Mouse (Mus musculus) retina, embryonic 14.5 days (tissue): ENCODE results near the gene Gm10283.
"Not testable (repeated sequence)": the region's sequence is repeated elsewhere in the genome, so short reads cannot be mapped to it uniquely, and the experiment has no call there.

Experiments used
- DNase-seq: peaks from one replicate; pipeline ENCODE4 v3.0.0-alpha.2; 2015; ENCODE audit warnings: low spot score

The Gm10283 gene

DNA sequence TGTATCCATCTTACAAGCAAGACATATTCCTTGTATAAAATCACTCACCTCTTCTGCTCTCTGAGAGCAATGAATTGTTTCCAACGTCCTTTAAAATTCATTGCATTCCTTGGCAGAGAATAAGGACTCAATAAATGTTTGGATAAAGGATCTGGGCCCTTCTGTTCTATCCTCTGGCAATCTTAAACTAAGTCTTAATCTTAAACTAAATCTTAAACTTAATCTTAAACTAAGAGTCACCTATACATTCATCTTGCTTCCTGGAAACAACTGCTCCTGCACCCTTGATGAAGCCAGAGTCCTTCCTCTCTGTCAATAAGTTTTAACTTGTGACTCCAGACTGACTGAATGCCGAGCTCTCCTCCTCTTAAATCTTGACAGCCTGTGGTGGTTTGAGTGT is at the start of gene Gm10283:
Gene Gm10283 (minus strand): TSS at position 101 of the 400 bp plus-strand sequence.
- DNase-seq = no peak

DNA sequence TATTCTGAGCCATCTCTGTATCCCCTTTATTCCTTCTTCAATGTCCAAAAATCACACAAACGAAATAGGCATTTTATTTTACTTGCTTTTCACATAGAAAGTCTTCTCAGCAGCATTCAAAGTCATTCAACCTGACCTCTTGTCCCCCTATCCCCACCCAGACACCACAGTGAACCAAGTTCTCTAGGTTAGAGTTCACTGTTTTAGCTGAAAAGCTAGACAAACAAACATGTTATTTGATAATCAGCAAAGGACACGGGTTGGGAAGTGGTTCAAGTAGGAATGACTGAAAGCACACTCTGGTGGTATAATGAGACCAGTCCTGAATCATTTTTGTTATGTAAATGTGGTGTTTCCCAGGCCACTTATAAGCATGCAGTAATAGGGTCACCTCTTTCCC is 31.9 kb upstream of the Gm10283 start:
- DNase-seq = no peak

DNA sequence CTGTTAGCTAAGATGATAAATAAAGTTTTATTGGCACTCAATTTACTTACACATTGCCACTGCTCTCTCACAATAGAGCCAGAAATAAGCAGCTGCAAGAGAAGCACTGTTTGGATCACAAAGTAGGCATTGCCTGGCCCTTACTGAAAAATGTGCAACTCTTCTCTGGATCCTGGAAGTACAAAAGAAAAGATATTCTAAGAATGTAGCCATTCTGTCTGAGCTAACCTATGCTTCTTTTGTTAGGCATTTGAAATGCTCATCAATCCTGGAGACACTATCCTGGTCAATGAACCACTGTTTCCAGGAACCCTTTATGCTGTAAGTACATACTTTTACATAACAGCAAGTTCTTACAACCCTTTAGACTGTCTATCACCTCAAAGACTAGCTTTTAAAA is 15.3 kb upstream of the Gm10283 start:
- DNase-seq = no peak

DNA sequence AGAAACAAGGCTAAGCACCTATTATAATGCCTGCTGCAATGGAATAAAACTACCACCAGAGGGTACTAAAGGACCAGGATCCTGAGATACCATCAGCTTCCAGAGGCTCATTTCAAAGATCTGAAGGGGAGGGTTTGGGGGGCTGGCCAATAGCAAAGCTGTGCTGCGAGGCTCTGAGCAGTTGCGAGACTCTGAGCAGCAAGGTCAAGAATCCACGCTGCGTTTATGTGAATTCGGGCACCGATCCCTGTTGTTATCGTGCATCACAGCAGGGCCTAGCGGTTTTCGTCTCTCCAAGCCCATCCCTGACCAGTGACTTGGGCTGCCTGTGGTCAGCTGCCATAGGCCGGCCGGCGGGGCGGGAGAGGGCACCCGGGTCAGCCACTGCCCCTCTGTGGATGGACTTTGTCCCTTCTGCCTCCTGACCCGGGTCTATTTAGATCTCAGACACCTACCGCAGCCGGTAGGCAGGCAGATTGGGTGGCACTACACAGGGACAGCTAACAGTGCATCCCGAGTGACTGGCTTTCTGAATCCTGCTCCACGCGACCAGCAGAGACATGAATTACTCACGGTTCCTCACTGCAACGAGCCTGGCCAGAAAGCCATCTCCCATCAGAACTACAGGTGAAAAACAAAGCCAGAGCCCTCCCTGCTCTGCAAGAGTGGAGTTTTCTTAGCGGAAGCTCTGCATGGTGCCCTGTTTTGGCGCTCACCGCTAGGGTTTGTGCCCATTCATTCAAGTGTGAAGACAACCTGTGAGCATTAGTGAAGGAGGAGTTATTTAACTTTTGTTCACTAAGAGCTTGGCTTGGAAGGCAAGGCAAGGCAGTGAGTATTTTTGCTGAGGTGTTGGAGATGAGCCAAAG is 2.9 kb upstream of the Gm10283 start, which contains the start of gene Aadat:
Gene Aadat (plus strand): TSS at position 280 of the 869 bp plus-strand sequence.
- DNase-seq = peak; percentile 95

DNA sequence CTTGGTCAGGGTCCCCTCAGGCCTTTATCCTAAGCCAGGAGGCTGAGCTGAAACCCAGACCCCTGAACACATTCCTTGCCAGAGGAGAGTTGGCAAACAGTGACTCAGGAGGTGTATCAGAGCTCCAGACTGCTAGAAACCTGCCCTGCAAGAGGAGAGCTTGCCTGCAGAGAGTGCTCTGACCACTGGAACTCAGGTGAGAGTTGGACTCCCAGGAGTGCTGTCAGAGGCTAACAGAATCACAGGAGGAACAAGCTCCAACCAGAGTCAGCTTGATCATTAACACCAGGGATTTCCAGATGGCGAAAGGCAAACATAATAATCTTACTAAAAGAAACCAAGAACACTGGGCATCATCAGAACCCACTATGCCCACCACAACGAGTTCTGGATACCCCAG is 8.0 kb downstream of the Gm10283 start:
- not testable (repeated sequence) for DNase-seq

DNA sequence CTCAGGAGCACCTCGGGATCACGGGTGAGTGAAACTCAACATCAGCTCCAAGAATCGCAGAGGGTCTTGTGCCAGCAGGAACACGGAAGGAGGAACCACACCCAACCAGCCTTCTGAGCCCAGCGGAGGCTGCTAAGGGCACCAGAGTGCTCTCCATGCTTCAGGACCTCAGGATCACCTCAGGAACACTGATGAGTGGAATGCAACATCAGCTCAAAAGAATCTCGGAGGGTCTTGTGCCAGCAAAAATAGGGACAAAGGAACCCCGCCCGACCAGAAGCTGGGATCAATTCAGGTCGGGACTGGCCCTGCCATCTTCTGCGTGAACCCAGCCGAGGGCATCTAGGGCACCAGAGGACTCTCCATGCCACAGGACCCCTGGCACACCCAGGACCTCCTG is 8.4 kb downstream of the Gm10283 start:
- DNase-seq = no peak

DNA sequence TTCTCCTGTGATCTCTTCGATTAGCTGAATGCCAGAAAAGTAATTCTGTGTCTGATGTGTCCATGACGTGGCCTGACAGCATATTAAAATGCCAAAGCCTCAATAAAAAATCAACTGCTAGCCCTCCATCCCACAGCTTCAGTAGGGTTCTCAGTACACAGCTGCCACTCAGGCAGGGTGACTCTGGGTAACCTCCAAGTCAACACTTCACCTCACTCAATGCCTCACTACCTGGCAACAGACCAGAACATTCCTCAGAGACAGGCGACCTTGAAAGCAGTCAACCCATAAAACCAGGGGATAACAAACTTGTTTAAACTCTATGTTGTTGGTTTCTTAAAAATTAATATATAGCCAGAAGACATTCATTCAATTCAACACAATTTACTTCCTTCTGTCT is 10.5 kb downstream of the Gm10283 start:
- no peak for DNase-seq

DNA sequence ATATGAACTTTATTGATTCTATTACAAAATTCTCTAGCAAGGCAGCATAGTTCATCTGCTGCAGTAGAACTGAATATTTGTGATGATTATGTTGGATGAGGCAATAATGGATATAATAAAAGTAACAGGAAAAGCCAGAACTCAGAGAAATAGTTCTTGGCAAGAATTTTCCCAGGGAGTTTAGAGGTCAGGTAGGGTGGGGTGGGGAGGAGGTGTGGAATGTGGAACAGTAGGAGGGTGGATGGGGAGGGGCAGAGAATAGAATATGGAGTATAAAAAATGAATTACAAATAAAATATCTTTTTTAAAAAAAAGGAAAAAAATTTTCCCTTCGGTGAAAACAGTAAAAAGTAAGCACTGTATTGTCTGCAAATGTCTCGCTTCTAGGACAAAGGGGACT is 11.1 kb downstream of the Gm10283 start:
- DNase-seq = no peak

DNA sequence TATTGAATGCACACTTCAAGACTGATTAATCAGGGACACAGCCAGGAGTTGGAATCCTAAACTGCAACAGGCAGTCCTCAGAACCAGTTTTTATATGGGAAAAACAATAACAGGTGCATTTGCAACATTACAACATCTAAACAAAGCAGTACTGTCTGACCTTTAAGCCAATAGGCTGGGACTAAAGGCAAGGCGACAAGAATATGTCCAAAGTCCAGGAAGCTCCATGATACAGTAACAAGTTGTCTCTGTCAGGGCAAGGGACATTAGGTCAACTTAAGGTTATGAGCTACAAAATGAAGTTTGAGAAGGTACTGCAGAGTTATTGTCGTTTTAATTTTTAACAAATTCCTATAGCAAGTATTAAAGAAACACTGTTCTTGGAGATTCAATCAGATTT is 12.9 kb downstream of the Gm10283 start:
- DNase-seq = no peak

DNA sequence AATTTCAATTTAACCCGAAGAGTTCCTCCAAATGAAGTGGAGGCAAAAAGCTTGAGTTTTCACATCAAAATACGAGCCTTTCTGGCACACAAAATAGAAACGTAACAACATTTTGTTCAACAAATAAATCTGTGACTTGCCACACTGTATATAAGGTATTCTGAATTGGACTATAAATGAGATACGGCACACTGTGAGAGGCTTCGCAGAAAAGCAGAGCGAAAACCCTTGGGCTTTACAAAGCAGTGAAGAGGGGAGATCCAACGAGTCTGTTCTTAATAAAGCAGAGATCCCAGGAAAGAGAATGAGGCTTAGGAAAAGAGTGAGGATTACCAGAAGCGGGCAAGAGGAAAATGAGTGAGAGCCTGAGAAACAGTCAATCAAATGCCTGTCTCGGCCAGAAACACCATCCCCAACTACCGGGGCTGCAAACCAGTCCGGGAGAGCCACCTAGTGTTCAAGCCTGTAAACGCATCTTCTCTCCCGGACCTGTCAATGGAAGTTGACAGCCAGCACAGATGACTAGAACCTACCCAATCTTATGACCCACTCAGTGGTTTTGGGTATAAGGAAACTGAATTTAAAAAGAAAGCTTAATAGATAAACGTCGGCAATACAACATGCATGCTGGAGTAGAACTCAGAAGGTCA is 36.2 kb downstream of the Gm10283 start:
- DNase-seq = peak; percentile 88

DNA sequence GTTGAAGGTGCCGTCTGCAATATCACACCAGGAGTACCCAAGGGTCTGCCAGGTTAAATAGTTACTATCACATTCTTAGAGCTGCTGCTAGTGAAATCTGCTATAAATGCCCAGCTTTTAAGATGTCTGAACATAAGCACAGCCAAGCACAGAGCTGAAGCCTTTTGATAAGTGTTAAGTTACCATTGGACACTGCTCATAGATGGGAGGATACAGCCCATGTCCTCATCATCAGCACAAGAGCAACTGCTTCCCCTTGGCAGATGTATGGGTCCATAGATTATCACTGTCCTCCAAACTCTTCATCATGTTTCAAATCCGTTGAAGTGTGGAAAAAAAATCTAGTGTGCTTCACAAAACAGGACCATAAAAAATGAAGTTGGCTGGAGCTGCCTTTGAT is 53.7 kb downstream of the Gm10283 start:
- DNase-seq = no peak

DNA sequence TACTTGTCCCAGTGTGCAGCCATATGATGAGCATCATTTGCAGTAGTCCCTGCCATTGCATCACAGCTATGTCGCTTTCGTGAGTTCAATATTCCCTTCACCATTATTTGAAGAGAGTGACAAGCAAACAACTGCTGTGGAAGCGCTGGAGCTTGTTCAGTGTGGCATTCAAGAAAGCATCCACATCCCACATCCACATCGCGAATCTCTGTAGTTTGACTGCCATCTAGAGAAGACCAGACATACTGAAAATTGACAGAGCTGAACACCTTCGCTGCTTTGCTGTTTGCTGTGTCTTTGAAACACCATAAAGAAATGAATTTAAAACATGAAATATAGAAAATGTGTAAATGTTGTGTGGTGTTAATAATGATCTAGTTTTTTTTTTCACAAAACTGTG is 58.0 kb downstream of the Gm10283 start:
- DNase-seq = peak; percentile 48

DNA sequence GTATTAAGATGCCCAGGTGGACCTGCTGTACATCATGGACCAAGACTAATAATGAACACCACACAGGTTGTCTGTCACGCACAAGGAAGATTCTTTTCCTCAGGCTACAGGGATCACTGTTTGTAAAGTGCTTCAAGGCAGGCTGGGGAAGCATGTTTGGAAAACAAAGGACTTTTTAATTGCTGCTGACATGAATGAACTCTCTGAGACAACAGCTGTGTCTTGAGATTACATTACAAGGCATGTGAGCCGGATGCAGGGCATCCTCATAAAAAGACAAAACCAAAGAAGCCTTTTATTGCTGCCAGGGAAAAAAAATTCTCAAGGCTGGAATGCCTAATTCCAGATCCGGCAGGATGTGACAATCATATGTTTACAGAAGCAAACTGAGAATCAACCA is 64.4 kb downstream of the Gm10283 start:
- DNase-seq = no peak

DNA sequence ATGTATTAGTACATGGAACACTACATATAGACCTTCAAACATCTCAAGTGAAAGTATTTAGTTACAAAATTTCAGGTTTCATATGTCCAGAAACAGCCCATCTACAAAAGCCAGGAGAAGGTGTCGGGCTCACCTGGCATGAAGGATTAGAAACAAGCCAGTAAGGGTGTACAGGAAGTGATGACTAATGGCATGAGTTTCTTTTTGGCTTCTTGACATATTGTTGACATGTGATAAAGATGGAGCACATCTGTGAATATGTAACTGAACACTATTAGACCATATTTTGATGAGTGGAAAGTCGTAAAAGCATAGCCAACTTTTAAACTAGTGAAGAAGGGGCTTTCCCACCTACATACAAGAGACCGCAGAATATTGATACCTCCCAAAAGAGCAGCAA is 66.1 kb downstream of the Gm10283 start:
- no peak for DNase-seq

DNA sequence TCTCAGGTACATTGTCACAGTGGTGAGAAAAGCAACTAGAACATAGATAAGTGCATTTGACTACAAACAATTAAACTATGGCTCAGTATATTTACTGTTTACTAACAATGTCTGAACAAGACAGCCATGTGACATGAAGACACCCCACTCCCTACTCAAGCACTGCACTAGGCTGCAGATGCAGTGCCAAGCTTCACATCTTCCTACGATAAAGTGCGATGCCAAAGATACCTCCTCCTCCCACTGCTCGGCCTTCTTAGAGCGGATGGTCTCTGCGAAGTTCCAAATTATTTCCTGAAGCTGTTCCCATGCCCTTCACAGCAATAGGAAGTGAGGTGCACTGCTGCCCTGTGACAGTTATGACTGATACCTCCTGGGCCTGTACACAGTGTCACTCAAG is 70.3 kb downstream of the Gm10283 start:
- no peak for DNase-seq

DNA sequence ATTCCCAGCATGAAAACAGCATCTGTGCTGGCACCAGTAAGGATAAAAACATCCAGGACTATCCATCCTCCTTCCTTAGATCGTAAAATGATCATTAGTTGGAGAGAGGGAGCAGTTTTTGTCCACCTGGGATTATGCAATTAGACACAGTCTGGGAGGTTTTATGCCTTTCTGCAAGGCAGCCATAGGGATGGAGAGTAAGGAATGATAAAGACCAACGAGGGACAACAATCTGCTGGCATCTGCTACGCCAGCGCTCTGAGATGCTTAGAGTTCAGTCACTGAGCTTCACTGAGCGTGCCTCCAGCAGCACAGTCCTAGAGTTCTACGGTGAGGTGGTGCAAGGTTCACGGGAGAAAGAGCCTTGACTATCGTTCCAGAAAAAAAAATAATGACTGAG is 96.6 kb downstream of the Gm10283 start:
- no peak for DNase-seq

DNA sequence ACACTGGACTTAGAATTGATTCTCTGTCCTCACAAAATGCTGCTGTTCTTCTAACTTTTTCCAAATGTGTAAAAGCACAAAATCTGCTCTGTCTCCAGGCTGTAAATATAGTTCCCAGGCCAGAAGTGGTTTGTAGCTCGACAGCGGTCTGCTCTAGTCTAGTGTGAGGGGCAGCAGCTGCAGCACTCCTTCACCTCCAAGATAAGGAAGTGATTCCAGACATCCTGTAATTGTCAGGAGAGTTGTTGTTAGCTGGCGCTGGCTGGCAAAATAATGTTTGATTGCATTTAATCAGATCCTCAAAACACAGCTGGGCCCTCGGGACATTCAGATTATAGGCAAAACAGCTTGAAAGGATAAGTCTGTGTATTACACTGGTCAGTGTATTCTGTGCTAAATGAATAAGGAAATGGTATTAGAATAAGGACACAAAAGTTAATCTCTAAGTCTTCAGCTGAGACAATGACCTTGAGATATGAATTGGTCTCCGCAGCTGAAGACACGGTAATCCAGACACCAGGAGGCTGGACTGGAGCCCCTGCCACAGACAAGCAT is 97.9 kb downstream of the Gm10283 start:
- DNase-seq = no peak

DNA sequence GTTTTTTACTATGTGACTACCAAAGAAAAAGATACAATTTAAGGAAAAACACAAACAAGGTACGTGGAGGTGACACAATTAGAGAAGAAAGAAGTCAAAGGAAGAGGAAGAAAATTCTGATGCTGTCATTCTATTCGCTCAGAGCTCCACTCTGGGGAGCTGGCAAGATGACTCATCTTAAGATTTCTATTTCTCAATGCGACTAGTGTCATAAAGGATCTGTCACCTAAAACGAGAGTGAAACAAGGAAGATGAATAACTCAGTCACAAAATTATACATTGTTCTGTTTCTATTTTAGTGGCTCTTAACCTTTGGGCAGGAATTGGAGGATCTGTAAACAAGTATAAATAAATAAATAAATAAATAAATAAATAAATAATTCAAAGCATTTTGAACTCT is 109.3 kb downstream of the Gm10283 start:
- no peak for DNase-seq

DNA sequence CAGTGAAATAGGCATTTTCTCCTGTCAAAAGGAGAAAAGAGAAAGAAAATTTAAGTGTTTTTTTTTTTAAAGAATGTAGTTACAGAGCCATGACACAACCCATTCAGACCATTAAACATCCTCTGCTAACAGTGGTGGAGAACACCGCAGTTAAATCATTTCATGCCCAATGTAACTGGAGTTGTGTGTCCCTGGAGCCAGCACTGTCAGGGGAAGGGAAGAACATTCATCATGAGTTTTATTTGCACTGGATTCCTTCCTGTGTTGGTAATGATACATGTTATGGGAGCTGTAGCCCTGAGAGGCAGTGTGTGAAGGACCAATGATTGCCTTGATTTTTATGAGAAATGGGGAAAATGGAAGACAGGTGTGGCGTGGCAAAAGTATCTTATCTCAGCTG is 116.4 kb downstream of the Gm10283 start:
- DNase-seq = no peak
